ENCODE assay signal across 8 mouse cellular contexts in genomic region chr19:4169378-4169784, GRCm38 (mm10). TPM values are rescaled to one million over a fixed set of nuclear protein-coding genes. Genes with fewer than 3 reads are reported as not detected.
DNase-seq lines count a peak whose midpoint lies in the region; ATAC-seq lines count a peak whose summit lies in the region.

No protein-coding gene starts in this region.

- peaks cover 5% of the 10 kb centered on the region; the same call in 1 of the 2 replicates for H3K4me1 ChIP-seq in hindbrain, embryonic 11.5 days (replicated peaks; ENCODE audit: control insufficient read depth, insufficient read depth, low read length)

- peak; percentile 93 for ATAC-seq in hindbrain, embryonic 11.5 days (ENCODE audit: low FRiP score)

- DNase-seq in MN1 (ENCODE audit: low spot score), result peak; percentile 96
- DNase-seq in cerebellum, adult 9-10 months, result peak; percentile 99
- peak; percentile 98 to 100 for DNase-seq in frontal cortex, adult 2 months (ENCODE audit: extremely low spot score in 1 of 2, low spot score in 1 of 2)
- peak; percentile 100 for DNase-seq in hindbrain, embryonic 11.5 days (ENCODE audit: low spot score)
- DNase-seq in layer of hippocampus, postnatal 10 days (ENCODE audit: low spot score in 2 of 2), result peak; percentile 100
- peak; percentile 99 for DNase-seq in lung, postnatal 10 days
- DNase-seq in ovary, postnatal 36 days (ENCODE audit: low spot score), result peak; percentile 99
- DNase-seq in thymus, postnatal 25 days, result peak; percentile 100

- no peaks in the 10 kb centered on the region for H3K27me3 ChIP-seq in hindbrain, embryonic 11.5 days (ENCODE audit: control insufficient read depth, insufficient read depth, low read length)

- WGBS in hindbrain, embryonic 11.5 days, result under 1% methylated on average over 37 of the region's 43 CpGs

- H3K36me3 ChIP-seq in hindbrain, embryonic 11.5 days (ENCODE audit: control insufficient read depth, insufficient read depth, low read length), result no peaks in the 10 kb centered on the region

- peak overlapping the region; percentile 39 for H3K4me3 ChIP-seq in hindbrain, embryonic 11.5 days (ENCODE audit: low read depth, low read length)

- peak overlapping the region; percentile 82 for H3K27ac ChIP-seq in hindbrain, embryonic 11.5 days (ENCODE audit: low read depth, low read length)

- H3K9ac ChIP-seq in hindbrain, embryonic 11.5 days (ENCODE audit: low read depth, low read length), result peak overlapping the region; percentile 80

- H3K4me2 ChIP-seq in hindbrain, embryonic 11.5 days (replicated peaks; ENCODE audit: low read depth, low read length), result peak overlapping the region; percentile 76

- H3K9me3 ChIP-seq in hindbrain, embryonic 11.5 days (ENCODE audit: control insufficient read depth, low read length), result no peaks in the 10 kb centered on the region

RNA-seq across cellular contexts. Expression of gene Carns1, which starts 5.9 kb away (rescaled TPM):
- polyA plus RNA-seq in frontal cortex, adult 2 months (2012; rRNA removed), result 10.7 and 14.3 TPM in 2 replicates
- 2.8 and 3.3 TPM in 2 replicates for polyA plus RNA-seq in hindbrain, embryonic 11.5 days (2014; fragmentation: Nextera tagmentation; extraction: Ambion mirVana)
- total RNA-seq in layer of hippocampus, postnatal 10 days (2021), result 1 to 10 TPM; 3.0 to 3.6 TPM

RNA-seq across cellular contexts. Expression of gene Rps6kb2, which starts 6.2 kb away (rescaled TPM):
- 82.4 and 85.6 TPM in 2 replicates for polyA plus RNA-seq in frontal cortex, adult 2 months (2012; rRNA removed)
- 42.2 and 45.7 TPM in 2 replicates for polyA plus RNA-seq in hindbrain, embryonic 11.5 days (2014; fragmentation: Nextera tagmentation; extraction: Ambion mirVana)
- 10 to 100 TPM; 31.6 to 39.9 TPM for total RNA-seq in layer of hippocampus, postnatal 10 days (2021)

RNA-seq across cellular contexts. Expression of gene Ptprcap, which starts 16.0 kb away (rescaled TPM):
- polyA plus RNA-seq in frontal cortex, adult 2 months (2012; rRNA removed), result 1.9 and 2.3 TPM in 2 replicates
- 1.0 and 1.1 TPM in 2 replicates for polyA plus RNA-seq in hindbrain, embryonic 11.5 days (2014; fragmentation: Nextera tagmentation; extraction: Ambion mirVana)
- total RNA-seq in layer of hippocampus, postnatal 10 days (2021), result 1 to 10 TPM; 1.3 to 2.5 TPM

RNA-seq across cellular contexts. Expression of gene Coro1b, which starts 21.0 kb away (rescaled TPM):
- 183 and 225 TPM in 2 replicates for polyA plus RNA-seq in frontal cortex, adult 2 months (2012; rRNA removed)
- polyA plus RNA-seq in hindbrain, embryonic 11.5 days (2014; fragmentation: Nextera tagmentation; extraction: Ambion mirVana), result 119 and 123 TPM in 2 replicates
- total RNA-seq in layer of hippocampus, postnatal 10 days (2021), result 10 to 100 TPM; 82.0 to 88.5 TPM

RNA-seq across cellular contexts. Expression of gene Tbc1d10c, which starts 21.7 kb away (rescaled TPM):
- 2.6 and 3.3 TPM in 2 replicates for polyA plus RNA-seq in frontal cortex, adult 2 months (2012; rRNA removed)
- 0.79 and 0.96 TPM in 2 replicates for polyA plus RNA-seq in hindbrain, embryonic 11.5 days (2014; fragmentation: Nextera tagmentation; extraction: Ambion mirVana)
- 1 to 10 TPM; 1.6 to 2.1 TPM for total RNA-seq in layer of hippocampus, postnatal 10 days (2021)

Comparison
In these comparisons a context has a peak if more than half of its experiments do, and no peak if none do; other contexts are left out.
1. Peak in every context shown above with its lines: DNase-seq, ATAC-seq, H3K4me3 ChIP-seq and H3K27ac ChIP-seq.